Mouse (Mus musculus): ENCODE results near the gene Sirt4. TPM values are rescaled to one million over a fixed set of nuclear protein-coding genes. Genes with fewer than 3 reads are reported as not detected.

Sirt4 gene
- total RNA-seq, 2 experiments from 2014 or later: 7.2 to 20.4 TPM

- ATAC-seq (replicated peaks; ENCODE audit: low FRiP score, low TSS enrichment, poor library complexity, severe bottlenecking): 0 out of 2 replicates have a peak, but pooled peaks have one; percentile 56
These were observed 43.2 kb downstream of the Sirt4 start for GRCm38 (mm10) chr5:115441205-115441849.

GRCm38 (mm10) chr5:115438667-115439066 is 45.9 kb downstream of the Sirt4 start:
- no peak for ATAC-seq (replicated peaks; ENCODE audit: low FRiP score, low TSS enrichment, poor library complexity, severe bottlenecking)

GRCm38 (mm10) chr5:115437945-115438315 is 46.6 kb downstream of the Sirt4 start:
- ATAC-seq (replicated peaks; ENCODE audit: low FRiP score, low TSS enrichment, poor library complexity, severe bottlenecking): no peak

GRCm38 (mm10) chr5:115437242-115437944 is 47.1 kb downstream of the Sirt4 start:
- ATAC-seq (replicated peaks; ENCODE audit: low FRiP score, low TSS enrichment, poor library complexity, severe bottlenecking): no peak

- no peak for ATAC-seq (replicated peaks; ENCODE audit: low FRiP score, low TSS enrichment, poor library complexity, severe bottlenecking)
These were observed 48.0 kb downstream of the Sirt4 start for GRCm38 (mm10) chr5:115436421-115437124.

GRCm38 (mm10) chr5:115435755-115436379 is 48.7 kb downstream of the Sirt4 start:
- no peak for ATAC-seq (replicated peaks; ENCODE audit: low FRiP score, low TSS enrichment, poor library complexity, severe bottlenecking)

GRCm38 (mm10) chr5:115434853-115435754 is 49.4 kb downstream of the Sirt4 start:
- ATAC-seq (replicated peaks; ENCODE audit: low FRiP score, low TSS enrichment, poor library complexity, severe bottlenecking): no peak

- no peak for ATAC-seq (replicated peaks; ENCODE audit: low FRiP score, low TSS enrichment, poor library complexity, severe bottlenecking)
These were observed 50.2 kb downstream of the Sirt4 start for GRCm38 (mm10) chr5:115434280-115434852.

- ATAC-seq (replicated peaks; ENCODE audit: low FRiP score, low TSS enrichment, poor library complexity, severe bottlenecking): no peak
These were observed 51.3 kb downstream of the Sirt4 start for GRCm38 (mm10) chr5:115433191-115433590.

- ATAC-seq (replicated peaks; ENCODE audit: low FRiP score, low TSS enrichment, poor library complexity, severe bottlenecking): no peak
These were observed 52.1 kb downstream of the Sirt4 start for GRCm38 (mm10) chr5:115432395-115432794.

GRCm38 (mm10) chr5:115431898-115432259 is 52.6 kb downstream of the Sirt4 start:
- no peak for ATAC-seq (replicated peaks; ENCODE audit: low FRiP score, low TSS enrichment, poor library complexity, severe bottlenecking)

- no peak for ATAC-seq (replicated peaks; ENCODE audit: low FRiP score, low TSS enrichment, poor library complexity, severe bottlenecking)
These were observed 53.2 kb downstream of the Sirt4 start for GRCm38 (mm10) chr5:115431061-115431897.

- no peak for ATAC-seq (replicated peaks; ENCODE audit: low FRiP score, low TSS enrichment, poor library complexity, severe bottlenecking)
These were observed 54.2 kb downstream of the Sirt4 start for GRCm38 (mm10) chr5:115430187-115430960.

GRCm38 (mm10) chr5:115429359-115430186 is 55.0 kb downstream of the Sirt4 start, which contains the start of gene Msi1:
TSS of gene Msi1 (plus strand) at chr5:115429599.
- ATAC-seq (replicated peaks; ENCODE audit: low FRiP score, low TSS enrichment, poor library complexity, severe bottlenecking): no peak

GRCm38 (mm10) chr5:115428831-115429358 is 55.6 kb downstream of the Sirt4 start:
- no peak for ATAC-seq (replicated peaks; ENCODE audit: low FRiP score, low TSS enrichment, poor library complexity, severe bottlenecking)

Data from megakaryocyte-erythroid progenitor cell, adult 5-6 weeks (primary cell).